Mouse (Mus musculus): Measurements from ENCODE around the gene Mapk1ip1. TPM values are rescaled to one million over a fixed set of nuclear protein-coding genes. Genes with fewer than 3 reads are reported as not detected.

Gene Mapk1ip1
- polyA plus RNA-seq, 1 experiment from 2014 or later, result 12.7 TPM

DNA sequence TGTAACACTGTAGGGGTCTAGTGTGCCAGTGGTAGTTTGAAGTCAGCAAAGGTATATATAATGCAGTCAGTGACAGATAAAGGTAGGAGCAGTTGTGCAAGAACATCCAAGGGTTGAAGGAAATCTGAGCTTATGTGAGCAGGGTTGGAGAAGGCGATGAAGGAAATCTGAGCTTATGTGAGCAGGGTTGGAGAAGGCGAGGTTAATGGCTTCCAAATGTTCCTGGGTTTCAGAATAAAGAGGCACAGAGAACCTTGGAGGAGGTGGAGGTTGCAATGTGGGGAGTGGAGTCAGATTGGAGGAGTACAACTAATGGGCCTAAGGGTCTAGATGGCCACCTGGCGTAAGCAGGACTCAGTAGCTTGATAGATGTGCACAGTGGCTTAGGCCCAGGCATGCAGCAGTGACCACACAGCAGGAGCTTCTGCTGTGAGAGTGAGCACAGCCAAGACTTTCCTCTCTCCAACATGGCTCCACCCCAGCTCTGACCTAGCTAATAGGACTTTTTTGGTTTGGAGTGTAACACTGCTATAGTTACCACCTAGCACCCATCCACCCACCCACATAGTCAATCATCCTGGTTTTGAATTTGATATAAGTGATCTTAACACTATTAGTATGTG lies 18.0 kb upstream of the Mapk1ip1 start:
- H3K9ac ChIP-seq (ENCODE audit: low read depth, low read length), result no peak overlapping the region
- H3K36me3 ChIP-seq (ENCODE audit: control insufficient read depth, insufficient read depth, low read length), result peaks cover 16% of the 10 kb centered on the region
- no peaks in the 10 kb centered on the region for H3K27me3 ChIP-seq (ENCODE audit: control insufficient read depth, insufficient read depth, low read length)
- ATAC-seq (ENCODE audit: low FRiP score, low TSS enrichment), result no peak
- 50% methylated on average over 3 of the region's 3 CpGs for WGBS
- H3K4me1 ChIP-seq (ENCODE audit: control insufficient read depth, insufficient read depth, low read length), result no peaks in the 10 kb centered on the region
- H3K27ac ChIP-seq (ENCODE audit: low read depth, low read length), result no peak overlapping the region
- no peak overlapping the region for H3K4me3 ChIP-seq (ENCODE audit: low read length)
- no peak overlapping the region for H3K4me2 ChIP-seq (replicated peaks; ENCODE audit: low read depth, low read length)
- H3K9me3 ChIP-seq (ENCODE audit: control insufficient read depth, low read length), result no peaks in the 10 kb centered on the region

DNA sequence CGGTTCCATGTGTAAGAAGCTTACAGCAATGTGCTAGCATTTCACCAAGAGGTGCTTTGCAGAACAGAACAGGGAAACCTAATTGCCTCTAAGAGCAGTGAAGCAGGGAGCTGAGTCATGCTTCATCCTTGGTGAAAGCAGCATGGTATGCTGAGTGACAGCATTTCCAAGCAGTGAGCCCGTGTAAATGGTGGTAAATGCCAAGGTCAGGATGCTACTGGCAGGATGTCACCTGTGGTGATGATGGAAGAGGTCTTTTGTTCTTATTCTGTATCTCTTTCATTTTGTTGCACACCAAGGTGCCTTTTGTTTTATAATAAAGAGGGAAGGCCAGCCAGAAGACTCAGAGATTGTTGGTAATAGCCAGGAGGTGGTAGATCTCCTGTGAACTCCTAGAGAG lies 10.6 kb upstream of the Mapk1ip1 start:
- H3K4me2 ChIP-seq (replicated peaks; ENCODE audit: low read depth, low read length), result no peak overlapping the region
- no peak overlapping the region for H3K4me3 ChIP-seq (ENCODE audit: low read length)
- H3K36me3 ChIP-seq (ENCODE audit: control insufficient read depth, insufficient read depth, low read length), result peaks cover 31% of the 10 kb centered on the region
- no peaks in the 10 kb centered on the region for H3K9me3 ChIP-seq (ENCODE audit: control insufficient read depth, low read length)
- no peaks in the 10 kb centered on the region for H3K4me1 ChIP-seq (ENCODE audit: control insufficient read depth, insufficient read depth, low read length)
- H3K9ac ChIP-seq (ENCODE audit: low read depth, low read length), result no peak overlapping the region
- no peaks in the 10 kb centered on the region for H3K27me3 ChIP-seq (ENCODE audit: control insufficient read depth, insufficient read depth, low read length)
- no peak overlapping the region for H3K27ac ChIP-seq (ENCODE audit: low read depth, low read length)
- WGBS, result 70% methylated on average over 2 of the region's 2 CpGs
- ATAC-seq (ENCODE audit: low FRiP score, low TSS enrichment), result no peak

DNA sequence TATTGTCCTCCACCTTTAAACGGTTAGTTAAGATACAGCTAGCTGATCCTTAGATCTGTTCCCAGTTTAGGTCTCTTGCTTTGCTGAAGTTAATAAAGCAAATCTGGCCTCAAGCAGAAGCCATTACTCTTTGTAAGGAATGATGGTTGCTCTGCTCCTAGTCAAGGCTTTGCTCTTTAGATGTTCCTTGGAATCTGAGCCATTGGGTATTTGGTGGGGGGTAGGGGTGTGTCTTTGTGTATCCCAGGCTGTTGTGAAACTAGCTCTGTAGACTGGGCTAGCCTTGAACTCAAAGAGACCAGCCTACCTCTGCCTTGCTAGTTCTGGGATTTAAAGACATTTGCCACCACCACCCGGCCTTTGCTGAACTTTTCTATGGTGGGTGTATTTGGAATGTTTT lies 8.1 kb upstream of the Mapk1ip1 start:
- 100% methylated on average over 2 of the region's 2 CpGs for WGBS
- H3K4me1 ChIP-seq (ENCODE audit: control insufficient read depth, insufficient read depth, low read length), result no peaks in the 10 kb centered on the region
- no peak overlapping the region for H3K4me2 ChIP-seq (replicated peaks; ENCODE audit: low read depth, low read length)
- H3K27ac ChIP-seq (ENCODE audit: low read depth, low read length), result no peak overlapping the region
- no peaks in the 10 kb centered on the region for H3K27me3 ChIP-seq (ENCODE audit: control insufficient read depth, insufficient read depth, low read length)
- ATAC-seq (ENCODE audit: low FRiP score, low TSS enrichment), result no peak
- peaks cover 27% of the 10 kb centered on the region for H3K36me3 ChIP-seq (ENCODE audit: control insufficient read depth, insufficient read depth, low read length)
- H3K9ac ChIP-seq (ENCODE audit: low read depth, low read length), result no peak overlapping the region
- no peak overlapping the region for H3K4me3 ChIP-seq (ENCODE audit: low read length)
- H3K9me3 ChIP-seq (ENCODE audit: control insufficient read depth, low read length), result no peaks in the 10 kb centered on the region

DNA sequence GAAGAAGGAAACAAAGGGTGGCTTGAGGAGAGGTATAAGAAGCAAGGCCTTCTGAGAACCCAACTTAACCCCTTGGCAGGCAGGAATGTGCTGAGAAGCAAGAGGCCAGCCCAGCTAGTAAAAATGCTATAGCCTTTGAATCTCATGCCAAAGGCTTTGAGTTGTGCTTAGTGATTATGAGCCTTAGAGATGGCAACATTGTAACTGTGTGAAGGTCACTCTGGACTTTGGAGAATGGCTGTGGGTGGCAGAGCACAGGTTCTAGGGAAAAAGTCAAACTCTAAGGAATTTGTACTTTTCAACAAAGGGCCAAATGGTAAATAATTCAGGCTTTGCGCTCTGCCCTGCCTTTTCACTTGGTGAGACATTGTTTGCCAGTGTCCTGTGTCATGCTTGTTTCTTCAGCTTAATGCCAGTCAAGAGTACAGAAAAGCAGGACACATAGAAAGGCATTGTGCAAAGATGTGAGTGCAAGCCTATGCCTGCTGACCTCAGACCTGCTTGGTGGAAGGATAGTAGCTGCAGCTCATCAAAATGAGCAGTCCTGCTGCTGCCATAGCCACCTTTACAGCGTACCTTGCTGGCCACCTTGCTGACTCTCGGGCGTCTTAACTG lies 7.5 kb upstream of the Mapk1ip1 start:
- no peak overlapping the region for H3K27ac ChIP-seq (ENCODE audit: low read depth, low read length)
- H3K4me1 ChIP-seq (ENCODE audit: control insufficient read depth, insufficient read depth, low read length), result no peaks in the 10 kb centered on the region
- WGBS, result 93% methylated on average over 4 of the region's 4 CpGs
- H3K27me3 ChIP-seq (ENCODE audit: control insufficient read depth, insufficient read depth, low read length), result no peaks in the 10 kb centered on the region
- no peak overlapping the region for H3K4me3 ChIP-seq (ENCODE audit: low read length)
- ATAC-seq (ENCODE audit: low FRiP score, low TSS enrichment), result no peak
- no peaks in the 10 kb centered on the region for H3K9me3 ChIP-seq (ENCODE audit: control insufficient read depth, low read length)
- H3K4me2 ChIP-seq (replicated peaks; ENCODE audit: low read depth, low read length), result no peak overlapping the region
- H3K36me3 ChIP-seq (ENCODE audit: control insufficient read depth, insufficient read depth, low read length), result peaks cover 28% of the 10 kb centered on the region
- no peak overlapping the region for H3K9ac ChIP-seq (ENCODE audit: low read depth, low read length)

DNA sequence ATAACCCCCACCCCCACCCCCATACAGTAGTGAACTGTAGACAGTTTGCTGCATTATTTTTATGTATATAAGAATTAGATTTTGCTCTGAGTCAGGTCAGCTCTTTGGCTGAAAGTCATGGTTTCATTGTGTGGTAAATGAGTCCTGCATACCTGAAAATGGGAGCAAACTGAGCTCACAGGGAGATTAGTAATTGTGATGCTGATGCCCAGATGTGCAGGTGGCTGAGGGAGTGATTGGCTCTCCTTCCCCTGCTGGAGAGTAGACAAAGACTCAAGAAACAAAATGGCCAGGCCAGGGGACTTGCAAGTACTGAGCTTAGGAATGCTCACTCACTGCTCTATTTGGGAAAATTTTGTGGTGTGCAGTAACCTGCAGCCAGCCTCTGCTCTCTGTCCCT lies 4.0 kb upstream of the Mapk1ip1 start:
- Histone ChIP-seq H3K9me3 (ENCODE audit: control insufficient read depth, low read length) (no peaks in the 10 kb centered on the region), H3K4me3 (ENCODE audit: low read length) (no peak overlapping the region), H3K4me1 (ENCODE audit: control insufficient read depth, insufficient read depth, low read length) (peaks cover 15% of the 10 kb centered on the region), H3K36me3 (ENCODE audit: control insufficient read depth, insufficient read depth, low read length) (peaks cover 24% of the 10 kb centered on the region), H3K9ac (ENCODE audit: low read depth, low read length) (no peak overlapping the region), H3K27ac (ENCODE audit: low read depth, low read length) (no peak overlapping the region), H3K4me2 (replicated peaks; ENCODE audit: low read depth, low read length) (no peak overlapping the region), H3K27me3 (ENCODE audit: control insufficient read depth, insufficient read depth, low read length) (no peaks in the 10 kb centered on the region)
- no peak for ATAC-seq (ENCODE audit: low FRiP score, low TSS enrichment)

DNA sequence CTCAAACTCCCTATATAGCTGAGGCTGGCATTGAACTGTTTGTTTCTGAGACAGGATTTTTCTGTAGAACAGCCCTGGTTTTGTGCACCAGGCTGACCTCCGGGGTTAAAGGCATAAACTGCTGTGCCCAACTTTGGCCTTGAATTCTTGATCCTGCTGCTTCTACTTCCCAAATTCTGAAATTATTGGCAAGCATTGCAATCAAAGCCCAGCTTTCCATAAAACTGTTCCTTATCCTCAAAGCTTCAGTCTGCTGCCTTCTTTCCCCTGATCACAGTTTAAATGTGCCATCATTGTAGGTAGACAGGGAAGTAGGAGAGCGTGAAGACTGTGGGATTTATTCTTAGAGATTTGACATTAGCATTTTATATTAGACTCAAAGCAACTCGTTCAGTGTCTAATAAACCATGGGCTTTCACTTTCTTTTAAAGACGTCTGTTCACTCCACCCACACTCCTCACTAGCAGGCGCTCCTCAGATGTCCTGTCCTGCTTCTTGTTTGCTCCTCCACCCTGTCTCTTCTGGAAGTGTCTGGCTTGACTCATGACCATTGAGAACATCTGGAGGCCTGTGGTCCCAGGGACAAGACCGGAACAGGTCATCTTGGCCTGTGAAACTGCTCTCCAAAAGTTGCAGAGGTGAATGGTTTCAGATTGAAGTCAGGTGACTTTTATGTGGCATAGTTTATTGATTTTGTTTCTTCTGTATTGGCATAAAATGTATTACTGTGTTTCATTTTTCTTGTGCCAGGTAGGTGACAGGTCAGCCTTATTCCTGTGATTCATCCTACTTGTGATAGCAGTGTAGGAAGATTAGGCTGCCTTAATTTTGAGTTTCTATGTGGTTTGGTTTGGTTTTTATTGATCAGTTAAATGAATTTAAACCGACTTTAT lies 2.2 kb upstream of the Mapk1ip1 start:
- Histone ChIP-seq H3K4me1 (ENCODE audit: control insufficient read depth, insufficient read depth, low read length) (peaks cover 21% of the 10 kb centered on the region), H3K9ac (ENCODE audit: low read depth, low read length) (peak overlapping the region; percentile 93; the same call in 1 of the 2 replicates), H3K4me2 (replicated peaks; ENCODE audit: low read depth, low read length) (peak overlapping the region; percentile 87; the same call in 1 of the 2 replicates), H3K27ac (ENCODE audit: low read depth, low read length) (no peak overlapping the region), H3K9me3 (ENCODE audit: control insufficient read depth, low read length) (no peaks in the 10 kb centered on the region), H3K27me3 (ENCODE audit: control insufficient read depth, insufficient read depth, low read length) (no peaks in the 10 kb centered on the region), H3K4me3 (ENCODE audit: low read length) (peak overlapping the region; percentile 96; the same call in 1 of the 2 replicates), H3K36me3 (ENCODE audit: control insufficient read depth, insufficient read depth, low read length) (peaks cover 19% of the 10 kb centered on the region)
- WGBS, result 88% methylated on average over 7 of the region's 7 CpGs
- ATAC-seq (ENCODE audit: low FRiP score, low TSS enrichment), result no peak

DNA sequence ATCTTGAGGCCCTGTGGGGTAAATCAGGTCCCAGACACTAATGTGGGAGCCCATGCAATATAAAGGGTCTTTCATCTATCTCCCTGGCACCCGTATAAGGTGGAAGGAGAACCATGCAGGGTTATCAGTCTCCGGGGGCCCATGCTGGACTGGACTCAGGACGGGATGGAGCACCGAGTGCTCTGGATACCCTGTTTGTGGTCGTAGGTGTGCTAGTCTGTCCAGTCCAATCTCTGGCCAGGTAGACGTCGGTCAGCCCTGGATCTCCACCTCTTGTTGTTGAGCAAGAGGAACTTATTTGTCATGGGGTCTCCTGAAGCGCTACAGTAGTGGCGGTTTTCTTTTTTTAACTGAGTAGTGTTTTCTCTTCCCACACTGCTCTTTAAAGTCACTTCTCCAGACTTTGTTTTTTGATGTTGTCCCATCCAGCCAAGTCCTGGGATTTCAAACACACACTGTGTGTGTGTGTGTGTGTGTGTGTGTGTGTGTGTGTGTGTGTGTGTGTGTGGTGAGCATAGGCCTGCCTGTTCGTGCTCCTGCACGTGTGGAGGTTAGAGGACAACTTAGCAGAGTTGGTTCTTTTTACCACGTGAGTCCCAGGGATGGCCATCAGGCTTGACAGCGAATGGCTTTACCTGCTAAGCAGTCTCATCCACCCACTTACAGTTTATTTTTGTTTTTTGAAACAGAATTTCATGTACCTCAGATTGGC lies 1.4 kb upstream of the Mapk1ip1 start:
- Histone ChIP-seq H3K9ac (ENCODE audit: low read depth, low read length) (peak overlapping the region; percentile 93), H3K4me1 (ENCODE audit: control insufficient read depth, insufficient read depth, low read length) (peaks cover 21% of the 10 kb centered on the region), H3K27ac (ENCODE audit: low read depth, low read length) (no peak overlapping the region), H3K4me3 (ENCODE audit: low read length) (peak overlapping the region; percentile 96), H3K27me3 (ENCODE audit: control insufficient read depth, insufficient read depth, low read length) (no peaks in the 10 kb centered on the region), H3K4me2 (replicated peaks; ENCODE audit: low read depth, low read length) (peak overlapping the region; percentile 87), H3K9me3 (ENCODE audit: control insufficient read depth, low read length) (no peaks in the 10 kb centered on the region), H3K36me3 (ENCODE audit: control insufficient read depth, insufficient read depth, low read length) (peaks cover 11% of the 10 kb centered on the region)
- whole genome bisulfite sequencing, result 55% methylated on average over 13 of the region's 13 CpGs
- ATAC-seq (ENCODE audit: low FRiP score, low TSS enrichment), result no peak

DNA sequence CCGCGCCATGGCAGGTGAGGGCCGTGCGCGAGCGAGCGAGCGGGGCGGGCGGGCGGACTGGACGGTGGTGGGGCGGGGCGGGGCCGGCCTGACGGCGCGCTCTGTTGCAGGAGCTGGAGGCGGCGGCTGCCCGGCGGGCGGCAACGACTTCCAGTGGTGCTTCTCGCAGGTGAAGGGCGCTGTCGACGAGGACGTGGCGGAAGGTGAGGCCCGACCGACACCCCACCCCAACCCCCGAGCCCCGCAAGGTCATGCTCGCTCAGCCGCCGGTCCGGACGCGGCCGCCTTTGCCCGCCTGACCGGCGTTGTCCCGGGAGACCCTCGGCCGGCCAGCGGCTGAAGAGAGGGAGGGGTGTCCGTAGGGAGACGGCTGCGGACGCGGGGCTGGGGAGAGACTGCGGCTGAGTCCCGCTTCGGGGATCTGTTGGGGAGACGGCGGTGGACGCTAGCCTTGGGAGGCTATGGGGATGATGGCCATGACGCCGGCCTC lies 474 bp upstream of the Mapk1ip1 start:
- Histone ChIP-seq H3K4me2 (replicated peaks; ENCODE audit: low read depth, low read length) (peak overlapping the region; percentile 87), H3K9ac (ENCODE audit: low read depth, low read length) (peak overlapping the region; percentile 93), H3K27ac (ENCODE audit: low read depth, low read length) (peak overlapping the region; percentile 82), H3K27me3 (ENCODE audit: control insufficient read depth, insufficient read depth, low read length) (no peaks in the 10 kb centered on the region), H3K9me3 (ENCODE audit: control insufficient read depth, low read length) (no peaks in the 10 kb centered on the region), H3K4me3 (ENCODE audit: low read length) (peak overlapping the region; percentile 96), H3K36me3 (ENCODE audit: control insufficient read depth, insufficient read depth, low read length) (peaks cover 5% of the 10 kb centered on the region), H3K4me1 (ENCODE audit: control insufficient read depth, insufficient read depth, low read length) (peaks cover 21% of the 10 kb centered on the region)
- peak; percentile 75 for ATAC-seq (ENCODE audit: low FRiP score, low TSS enrichment)
- under 1% methylated on average over 48 of the region's 61 CpGs for WGBS
